13 mouse cellular contexts compared by ENCODE assay signal in the genomic region with DNA sequence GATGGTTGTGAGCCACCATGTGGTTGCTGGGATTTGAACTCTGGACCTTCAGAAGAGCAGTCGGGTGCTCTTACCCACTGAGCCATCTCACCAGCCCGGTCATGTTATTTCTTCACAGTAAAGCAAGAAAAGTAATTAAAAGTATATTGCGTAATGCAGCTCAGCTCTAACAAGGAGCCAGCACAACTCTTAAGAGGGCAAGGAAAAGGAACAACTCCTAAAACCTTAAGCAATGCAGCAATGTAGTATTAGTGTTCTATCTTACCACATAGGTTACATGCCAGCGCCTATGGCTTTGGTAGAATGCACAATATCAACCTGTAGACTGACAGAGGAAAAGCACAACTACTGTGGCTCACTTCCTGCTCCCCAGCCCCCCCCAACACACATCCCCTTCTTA. TPM values are rescaled to one million over a fixed set of nuclear protein-coding genes. Genes with fewer than 3 reads are reported as not detected.
DNase-seq lines count a peak whose midpoint lies in the region; ATAC-seq and TF ChIP-seq lines count a peak whose summit lies in the region.
"Had no signal": no experiment of that assay in that cellular context is flagged by ENCODE, and none has a peak within 500 bp of the region (broad histone marks: within the 10 kb centered on the region; RNA-seq: fewer than 3 reads in every experiment).

No protein-coding gene starts in this region.

- DNase-seq in midbrain, postnatal 0 days (ENCODE audit: low spot score): no peak
- DNase-seq in gonadal fat pad, adult 2 months (ENCODE audit: low read depth): peak; percentile 45
- DNase-seq in naive thymus-derived CD4-positive, alpha-beta T cell, adult 2 months (ENCODE audit: low read depth): peak; percentile 33
- no peak for DNase-seq in right cerebral cortex, postnatal 25 days
- DNase-seq: kidney, postnatal 36 days had no signal

- H3K27ac ChIP-seq in intestine, postnatal 0 days (ENCODE audit: low read depth, low read length): no peak overlapping the region
- no peak overlapping the region for H3K27ac ChIP-seq in intestine, embryonic 16.5 days (ENCODE audit: low read length)
- no peak overlapping the region for H3K27ac ChIP-seq in midbrain, postnatal 0 days (ENCODE audit: low read depth, low read length)
- no peak overlapping the region for H3K27ac ChIP-seq in midbrain, embryonic 15.5 days
- H3K27ac ChIP-seq: hindbrain, embryonic 14.5 days; limb, embryonic 15.5 days had no signal

- no peak overlapping the region for H3K4me3 ChIP-seq in intestine, postnatal 0 days (ENCODE audit: low read depth, low read length)
- no peak overlapping the region for H3K4me3 ChIP-seq in intestine, embryonic 16.5 days (ENCODE audit: low read length)
- H3K4me3 ChIP-seq in midbrain, postnatal 0 days (ENCODE audit: low read depth, low read length): no peak overlapping the region
- H3K4me3 ChIP-seq in midbrain, embryonic 15.5 days: no peak overlapping the region
- H3K4me3 ChIP-seq: limb, embryonic 15.5 days had no signal

- no peak for TF ChIP-seq CTCF in intestine, postnatal 0 days (IDR thresholded peaks at IDR 0.05; ENCODE audit: low read depth)
- no peak for TF ChIP-seq CTCF in midbrain, postnatal 0 days (IDR thresholded peaks at IDR 0.05)

- H3K9ac ChIP-seq in intestine, postnatal 0 days (ENCODE audit: low read depth, low read length): no peak overlapping the region
- no peak overlapping the region for H3K9ac ChIP-seq in intestine, embryonic 16.5 days (ENCODE audit: low read depth, low read length)
- H3K9ac ChIP-seq in midbrain, postnatal 0 days (replicated peaks; ENCODE audit: low read length, poor library complexity, severe bottlenecking): no peak overlapping the region
- H3K9ac ChIP-seq in midbrain, embryonic 15.5 days: no peak overlapping the region
- H3K9ac ChIP-seq: hindbrain, embryonic 14.5 days; limb, embryonic 15.5 days had no signal

- H3K4me2 ChIP-seq in intestine, postnatal 0 days (replicated peaks; ENCODE audit: low read depth): peak overlapping the region; percentile 94
- H3K4me2 ChIP-seq in intestine, embryonic 16.5 days (ENCODE audit: low read depth, low read length): no peak overlapping the region
- 0 out of 2 replicates have a peak overlapping the region, but pooled peaks have one; percentile 12 for H3K4me2 ChIP-seq in midbrain, postnatal 0 days (ENCODE audit: low read depth, low read length, poor library complexity, severe bottlenecking)
- H3K4me2 ChIP-seq in midbrain, embryonic 15.5 days: no peak overlapping the region
- H3K4me2 ChIP-seq: limb, embryonic 15.5 days had no signal

- ATAC-seq in intestine, postnatal 0 days: no peak
- no peak for ATAC-seq in intestine, embryonic 16.5 days
- ATAC-seq in midbrain, postnatal 0 days (ENCODE audit: low FRiP score): no peak
- no peak for ATAC-seq in midbrain, embryonic 15.5 days (replicated peaks)
- ATAC-seq: forebrain, embryonic 16.5 days had no signal

- 61% methylated on average over 4 of the region's 4 CpGs for WGBS in intestine, postnatal 0 days
- 96% methylated on average over 4 of the region's 4 CpGs for WGBS in intestine, embryonic 16.5 days
- 100% methylated on average over 4 of the region's 4 CpGs for WGBS in midbrain, postnatal 0 days
- 98% methylated on average over 4 of the region's 4 CpGs for WGBS in midbrain, embryonic 15.5 days

- no peaks in the 10 kb centered on the region for H3K4me1 ChIP-seq in intestine, postnatal 0 days (replicated peaks; ENCODE audit: control insufficient read depth, insufficient read depth, low read length)
- peaks cover 15% of the 10 kb centered on the region for H3K4me1 ChIP-seq in intestine, embryonic 16.5 days (ENCODE audit: control insufficient read depth, insufficient read depth, low read length)
- H3K4me1 ChIP-seq in midbrain, postnatal 0 days (ENCODE audit: insufficient read depth, low read length): peaks cover 10% of the 10 kb centered on the region; the same call in 1 of the 2 replicates
- H3K4me1 ChIP-seq in midbrain, embryonic 15.5 days: peaks cover 40% of the 10 kb centered on the region

- H3K36me3 ChIP-seq in intestine, postnatal 0 days (ENCODE audit: control insufficient read depth, insufficient read depth): no peaks in the 10 kb centered on the region
- peaks cover 6% of the 10 kb centered on the region for H3K36me3 ChIP-seq in intestine, embryonic 16.5 days (ENCODE audit: control insufficient read depth, insufficient read depth, low read length)
- H3K36me3 ChIP-seq in midbrain, postnatal 0 days (ENCODE audit: insufficient read depth, low read length): no peaks in the 10 kb centered on the region
- H3K36me3 ChIP-seq in midbrain, embryonic 15.5 days (replicated peaks): no peaks in the 10 kb centered on the region

- no peaks in the 10 kb centered on the region for H3K9me3 ChIP-seq in intestine, postnatal 0 days (ENCODE audit: control insufficient read depth)
- no peaks in the 10 kb centered on the region for H3K9me3 ChIP-seq in intestine, embryonic 16.5 days (ENCODE audit: control insufficient read depth, low read length)
- no peaks in the 10 kb centered on the region for H3K9me3 ChIP-seq in midbrain, postnatal 0 days (ENCODE audit: low read length)
- no peaks in the 10 kb centered on the region for H3K9me3 ChIP-seq in midbrain, embryonic 15.5 days
- H3K9me3 ChIP-seq: G1E; limb, embryonic 15.5 days had no signal

- H3K27me3 ChIP-seq in intestine, postnatal 0 days (replicated peaks; ENCODE audit: control insufficient read depth, insufficient read depth, low read length): no peaks in the 10 kb centered on the region
- no peaks in the 10 kb centered on the region for H3K27me3 ChIP-seq in intestine, embryonic 16.5 days (replicated peaks; ENCODE audit: control insufficient read depth, insufficient read depth, low read length)
- H3K27me3 ChIP-seq in midbrain, postnatal 0 days (ENCODE audit: insufficient read depth, low read length): no peaks in the 10 kb centered on the region
- H3K27me3 ChIP-seq in midbrain, embryonic 15.5 days (replicated peaks): no peaks in the 10 kb centered on the region
- H3K27me3 ChIP-seq: limb, embryonic 15.5 days had no signal

RNA-seq across cellular contexts. Expression of gene Adal, which starts 2.9 kb away (rescaled TPM):
- 7.1 and 8.2 TPM in 2 replicates for polyA plus RNA-seq in intestine, postnatal 0 days (2015; fragmentation: Nextera tagmentation; extraction: Ambion mirVana)
- 16.7 and 17.4 TPM in 2 replicates for polyA plus RNA-seq in intestine, embryonic 16.5 days (2015; fragmentation: Nextera tagmentation; extraction: Ambion mirVana)
- 17.1 and 21.7 TPM in 2 replicates for total RNA-seq in midbrain, postnatal 0 days (2014; rRNA removed)
- 18.2 and 19.1 TPM in 2 replicates for polyA plus RNA-seq in midbrain, postnatal 0 days (2015; fragmentation: Nextera tagmentation; extraction: Ambion mirVana)
- polyA plus RNA-seq in midbrain, embryonic 15.5 days (2015; fragmentation: Nextera tagmentation; extraction: Ambion mirVana): 32.1 and 32.4 TPM in 2 replicates
- polyA plus RNA-seq in gonadal fat pad, adult 2 months (2012; rRNA removed): 5.7 and 5.8 TPM in 2 replicates

RNA-seq across cellular contexts. Expression of gene Lcmt2, which starts 3.1 kb away (rescaled TPM):
- 14.3 and 14.8 TPM in 2 replicates for polyA plus RNA-seq in intestine, postnatal 0 days (2015; fragmentation: Nextera tagmentation; extraction: Ambion mirVana)
- polyA plus RNA-seq in intestine, embryonic 16.5 days (2015; fragmentation: Nextera tagmentation; extraction: Ambion mirVana): 19.3 and 19.8 TPM in 2 replicates
- total RNA-seq in midbrain, postnatal 0 days (2014; rRNA removed): 10.0 and 11.2 TPM in 2 replicates
- 13.5 and 14.8 TPM in 2 replicates for polyA plus RNA-seq in midbrain, postnatal 0 days (2015; fragmentation: Nextera tagmentation; extraction: Ambion mirVana)
- 21.7 and 23.1 TPM in 2 replicates for polyA plus RNA-seq in midbrain, embryonic 15.5 days (2015; fragmentation: Nextera tagmentation; extraction: Ambion mirVana)
- polyA plus RNA-seq in gonadal fat pad, adult 2 months (2012; rRNA removed): 9.4 and 10.3 TPM in 2 replicates

RNA-seq across cellular contexts. Expression of gene Tgm7, which starts 27.8 kb away (rescaled TPM):
- not detected in 2 replicates for polyA plus RNA-seq in intestine, postnatal 0 days (2015; fragmentation: Nextera tagmentation; extraction: Ambion mirVana)
- polyA plus RNA-seq in intestine, embryonic 16.5 days (2015; fragmentation: Nextera tagmentation; extraction: Ambion mirVana): 0.16 and 0.17 TPM in 2 replicates
- not detected in 2 replicates for total RNA-seq in midbrain, postnatal 0 days (2014; rRNA removed)
- not detected in 2 replicates for polyA plus RNA-seq in midbrain, postnatal 0 days (2015; fragmentation: Nextera tagmentation; extraction: Ambion mirVana)
- polyA plus RNA-seq in midbrain, embryonic 15.5 days (2015; fragmentation: Nextera tagmentation; extraction: Ambion mirVana): not detected in 2 replicates
- polyA plus RNA-seq in gonadal fat pad, adult 2 months (2012; rRNA removed): not detected in 2 replicates
- total RNA-seq: gastrocnemius, adult 8-10 months had no signal
- polyA plus RNA-seq: forebrain, embryonic 16.5 days; G1E; hindbrain, embryonic 14.5 days; limb, embryonic 15.5 days had no signal

RNA-seq across cellular contexts. Expression of gene Tubgcp4, which starts 33.1 kb away (rescaled TPM):
- polyA plus RNA-seq in intestine, postnatal 0 days (2015; fragmentation: Nextera tagmentation; extraction: Ambion mirVana): 12.3 and 14.4 TPM in 2 replicates
- polyA plus RNA-seq in intestine, embryonic 16.5 days (2015; fragmentation: Nextera tagmentation; extraction: Ambion mirVana): 31.8 and 37.2 TPM in 2 replicates
- total RNA-seq in midbrain, postnatal 0 days (2014; rRNA removed): 35.8 and 38.2 TPM in 2 replicates
- 21.2 and 23.0 TPM in 2 replicates for polyA plus RNA-seq in midbrain, postnatal 0 days (2015; fragmentation: Nextera tagmentation; extraction: Ambion mirVana)
- 54.6 and 56.9 TPM in 2 replicates for polyA plus RNA-seq in midbrain, embryonic 15.5 days (2015; fragmentation: Nextera tagmentation; extraction: Ambion mirVana)
- 22.5 and 26.1 TPM in 2 replicates for polyA plus RNA-seq in gonadal fat pad, adult 2 months (2012; rRNA removed)

RNA-seq across cellular contexts. Expression of gene Zscan29, which starts 33.6 kb away (rescaled TPM):
- polyA plus RNA-seq in intestine, postnatal 0 days (2015; fragmentation: Nextera tagmentation; extraction: Ambion mirVana): 6.0 and 7.1 TPM in 2 replicates
- polyA plus RNA-seq in intestine, embryonic 16.5 days (2015; fragmentation: Nextera tagmentation; extraction: Ambion mirVana): 8.3 and 8.6 TPM in 2 replicates
- 6.5 and 7.2 TPM in 2 replicates for total RNA-seq in midbrain, postnatal 0 days (2014; rRNA removed)
- polyA plus RNA-seq in midbrain, postnatal 0 days (2015; fragmentation: Nextera tagmentation; extraction: Ambion mirVana): 4.5 and 4.8 TPM in 2 replicates
- polyA plus RNA-seq in midbrain, embryonic 15.5 days (2015; fragmentation: Nextera tagmentation; extraction: Ambion mirVana): 7.0 and 7.1 TPM in 2 replicates
- 3.0 and 3.9 TPM in 2 replicates for polyA plus RNA-seq in gonadal fat pad, adult 2 months (2012; rRNA removed)

Comparison
In these comparisons a context has a peak if more than half of its experiments do, and no peak if none do; other contexts are left out.
1. H3K4me2 ChIP-seq: peak in intestine, postnatal 0 days (single experiment) and midbrain, postnatal 0 days (single experiment); none in intestine, embryonic 16.5 days (single experiment) and midbrain, embryonic 15.5 days (single experiment).
2. DNase-seq: peak in gonadal fat pad, adult 2 months (single experiment) and naive thymus-derived CD4-positive, alpha-beta T cell, adult 2 months (single experiment); none in midbrain, postnatal 0 days (single experiment) and right cerebral cortex, postnatal 25 days (single experiment).